Mouse (Mus musculus) lung, adult 2 months (tissue): ENCODE results near the gene AL607142.1. TPM values are rescaled to one million over a fixed set of nuclear protein-coding genes. Genes with fewer than 3 reads are reported as not detected.

Source experiments
- DNase-seq: peaks from one replicate; pipeline ENCODE4 v3.0.0; 2022
- H3K4me1 ChIP-seq: fragments of 200-500 bp; 2 replicates; pipeline ENCODE4 v1.6.1; 2011; ENCODE audit warnings: low read length; ENCODE audit not compliant: control insufficient read depth, insufficient read depth
- H3K4me3 ChIP-seq: fragments of 200-500 bp; replicated peaks from 2 replicates; pipeline ENCODE3; 2011; ENCODE audit warnings: low read depth, mild to moderate bottlenecking, control low read depth, low read length; ENCODE audit errors: extremely low read depth
- CTCF ChIP-seq: fragments of 200-500 bp; IDR thresholded peaks from 2 replicates; pipeline ENCODE4 v1.5.1; 2011; ENCODE audit warnings: mild to moderate bottlenecking, low read length, control low read depth; ENCODE audit not compliant: insufficient read depth
- POLR2A ChIP-seq: fragments of 200-500 bp; IDR thresholded peaks from 2 replicates; pipeline ENCODE4 v1.6.1; 2011; ENCODE audit warnings: low read depth, mild to moderate bottlenecking, control low read depth, low read length, borderline replicate concordance; ENCODE audit errors: extremely low read depth
- WGBS: fragments of 180-500 bp; shearing (Covaris S2); methylation state at CpG from one replicate; pipeline ENCODE4 v1.1.7; 2018; 5-methylcytosine and 5-hydroxymethylcytosine counted together
- polyA plus RNA-seq: library from polyadenylated mRNA; depleted of rRNA; stranded (reverse); fragments of >200 nt; gene quantifications from 2 replicates; pipeline ENCODE4 v1.2.3, GENCODE M21; 2012

Gene AL607142.1
- polyA plus RNA-seq, 1 experiment: not detected

DNA sequence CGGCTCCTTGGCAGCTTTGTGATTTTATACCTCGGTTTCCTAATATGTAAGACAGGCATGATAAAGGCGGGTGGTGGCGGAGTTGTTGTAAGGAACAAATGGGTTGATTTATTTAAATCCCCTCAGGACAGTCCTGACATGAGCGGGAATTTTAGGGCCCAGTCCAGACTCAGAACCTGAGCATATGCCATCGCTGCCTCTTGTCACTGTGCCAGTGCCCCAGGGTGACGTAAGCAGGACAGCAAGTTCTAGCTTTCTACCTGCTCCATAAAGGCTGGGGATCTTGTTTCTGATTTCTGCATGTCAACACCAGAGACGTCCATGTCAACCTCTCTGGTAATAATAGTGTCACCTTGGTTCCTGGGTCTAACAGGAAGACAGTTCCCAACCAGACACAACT lies 24.7 kb downstream of the AL607142.1 start:
- Histone ChIP-seq H3K4me3 (no peak overlapping the region), H3K4me1 (no peaks in the 10 kb centered on the region)
- TF ChIP-seq CTCF (no peak), POLR2A (no peak)
- DNase-seq: no peak
- 87% methylated on average over 8 of the region's 8 CpGs for WGBS

DNA sequence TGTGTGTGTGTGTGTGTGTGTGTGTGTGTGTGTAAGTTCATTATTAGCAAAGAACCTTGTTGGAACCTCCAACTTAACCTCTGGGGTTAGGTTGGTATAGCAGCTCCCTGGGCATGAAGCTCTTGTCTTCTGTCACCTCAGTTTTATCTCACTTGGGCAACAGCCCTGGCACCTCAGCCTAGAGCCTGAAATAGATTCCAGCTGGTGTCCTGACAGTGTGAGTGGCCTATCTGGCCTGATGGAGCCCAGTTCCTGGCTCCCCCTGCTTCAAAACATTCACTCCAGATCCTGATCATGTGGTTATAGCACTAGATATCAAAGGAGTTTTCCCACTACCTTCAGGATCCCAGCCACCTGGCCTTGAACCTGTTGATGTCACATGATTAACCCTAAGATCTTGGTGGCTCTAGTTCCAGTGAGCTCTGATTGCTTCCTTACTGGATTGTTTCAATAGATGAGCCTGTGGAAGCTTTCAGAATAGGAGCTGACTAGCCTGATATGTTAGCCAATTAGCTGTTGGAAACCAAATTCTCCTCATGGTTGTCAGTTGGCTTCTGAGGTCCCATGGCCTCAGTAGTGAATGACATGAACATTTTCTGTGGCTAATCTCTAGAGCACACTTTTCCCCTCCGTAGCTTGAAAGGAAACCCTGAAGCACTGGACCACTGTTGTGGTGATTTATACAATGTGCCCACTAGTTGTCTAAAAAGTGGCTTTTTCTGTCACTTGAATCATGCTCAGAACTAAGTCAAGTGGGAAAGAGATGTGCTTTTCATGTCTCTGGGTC lies 27.4 kb downstream of the AL607142.1 start:
- H3K4me3 ChIP-seq: no peak overlapping the region
- WGBS: 70% methylated on average over 1 of the region's 1 CpGs
- no peaks in the 10 kb centered on the region for H3K4me1 ChIP-seq
- no peak for DNase-seq
- TF ChIP-seq POLR2A (no peak), CTCF (no peak)

DNA sequence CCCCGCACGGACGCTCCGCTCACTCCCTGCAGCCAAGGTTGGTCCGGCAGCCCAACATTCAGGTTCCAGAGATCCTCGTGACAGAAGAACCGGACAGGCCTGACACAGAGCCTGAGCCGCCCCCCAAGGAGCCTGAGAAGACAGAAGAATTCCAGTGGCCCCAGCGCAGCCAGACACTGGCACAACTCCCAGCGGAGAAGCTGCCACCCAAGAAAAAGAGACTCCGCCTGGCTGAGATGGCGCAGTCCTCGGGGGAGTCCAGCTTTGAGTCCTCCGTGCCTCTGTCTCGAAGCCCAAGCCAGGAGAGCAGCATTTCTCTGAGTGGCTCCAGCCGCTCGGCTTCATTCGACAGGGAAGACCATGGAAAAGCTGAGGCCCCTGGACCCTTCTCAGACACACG lies 32.1 kb downstream of the AL607142.1 start:
- Histone ChIP-seq H3K4me1 (no peaks in the 10 kb centered on the region), H3K4me3 (no peak overlapping the region)
- DNase-seq: no peak
- WGBS: 87% methylated on average over 19 of the region's 19 CpGs
- TF ChIP-seq CTCF (no peak), POLR2A (no peak)

DNA sequence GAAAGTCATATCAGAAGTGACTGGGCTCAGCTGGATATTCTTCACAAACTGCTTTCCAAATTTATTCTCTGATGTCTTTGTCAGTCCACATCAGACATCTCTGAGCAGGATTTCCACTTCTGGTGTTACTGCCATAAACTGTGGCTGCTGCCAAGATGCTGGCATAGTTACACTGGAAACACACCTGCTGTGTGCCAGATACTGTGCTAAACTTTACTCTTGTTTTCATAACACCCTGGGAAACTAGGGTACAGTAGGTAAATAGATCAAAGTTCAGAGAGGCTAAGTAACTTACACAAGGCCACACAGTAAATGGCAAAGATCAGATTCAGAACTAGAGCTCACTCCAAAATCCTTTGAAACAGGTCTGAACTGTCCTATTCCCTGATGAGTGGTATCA lies 36.4 kb downstream of the AL607142.1 start:
- H3K4me1 ChIP-seq: no peaks in the 10 kb centered on the region
- no peak overlapping the region for H3K4me3 ChIP-seq
- DNase-seq: no peak
- TF ChIP-seq POLR2A (no peak), CTCF (no peak)

DNA sequence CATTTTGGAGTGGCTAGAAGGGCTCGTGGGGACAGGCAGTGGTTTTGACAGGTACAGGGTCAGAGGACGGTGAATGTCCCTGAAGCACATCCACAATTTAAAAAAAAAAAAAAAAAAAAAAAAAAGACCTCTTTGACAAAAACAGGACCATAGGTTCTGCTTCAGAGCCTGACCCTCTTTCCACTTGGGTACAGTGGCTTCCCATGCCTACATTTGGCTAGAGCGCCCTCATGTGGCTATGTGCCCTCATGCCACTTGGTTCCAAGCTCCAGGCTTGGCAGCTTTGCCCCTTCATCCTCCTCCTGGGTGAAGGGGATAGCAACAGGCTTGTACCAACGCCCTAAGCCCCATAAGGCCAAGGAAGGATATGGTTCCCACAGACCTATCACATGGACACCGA lies 39.8 kb downstream of the AL607142.1 start:
- TF ChIP-seq POLR2A (no peak), CTCF (peak; percentile 81)
- DNase-seq: peak; percentile 61
- H3K4me3 ChIP-seq: no peak overlapping the region
- H3K4me1 ChIP-seq: no peaks in the 10 kb centered on the region
- WGBS: 57% methylated on average over 5 of the region's 5 CpGs

DNA sequence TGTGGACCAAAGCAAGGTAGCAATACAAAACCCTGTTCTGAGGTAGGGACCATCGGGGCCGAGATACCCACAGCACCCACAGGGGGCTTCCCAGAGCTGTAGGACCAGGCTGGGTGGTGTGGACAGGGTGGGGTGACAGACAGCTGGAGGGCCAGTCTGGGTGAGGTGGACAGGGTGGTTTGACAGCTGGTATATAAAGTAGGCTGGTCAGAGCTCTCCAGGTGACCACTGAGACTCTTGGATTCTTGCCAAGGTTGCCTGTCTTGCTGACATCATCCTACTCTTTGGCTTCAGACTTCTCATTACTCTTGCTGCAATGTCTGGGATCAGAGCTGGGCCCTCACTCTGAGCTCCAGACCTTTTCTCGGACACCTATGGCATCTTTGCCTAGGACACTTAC lies 41.6 kb downstream of the AL607142.1 start:
- WGBS: 90% methylated on average over 3 of the region's 3 CpGs
- TF ChIP-seq CTCF: no peak
- TF ChIP-seq POLR2A: no peak
- Histone ChIP-seq H3K4me3 (no peak overlapping the region), H3K4me1 (no peaks in the 10 kb centered on the region)
- DNase-seq: no peak

DNA sequence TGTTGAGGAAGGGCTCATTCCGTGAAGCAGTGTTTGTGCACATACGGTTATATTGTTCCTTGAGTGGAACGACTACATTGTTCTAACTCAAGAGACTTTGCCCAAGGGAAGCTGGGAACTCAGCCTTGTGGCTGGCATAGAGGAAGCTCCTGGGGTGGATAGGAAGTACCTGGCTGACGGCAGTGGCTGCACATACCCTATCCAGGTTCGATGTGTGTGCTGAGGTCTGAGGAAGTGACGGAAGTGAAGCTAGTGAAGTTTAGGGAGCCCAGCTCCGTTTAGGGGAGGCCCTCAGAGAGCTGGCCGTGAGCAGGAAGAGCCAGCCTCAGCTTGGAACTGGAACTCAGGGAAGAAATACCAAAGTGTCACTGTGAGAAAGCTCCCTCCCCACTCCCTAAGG lies 43.0 kb downstream of the AL607142.1 start:
- no peaks in the 10 kb centered on the region for H3K4me1 ChIP-seq
- no peak for TF ChIP-seq CTCF
- no peak for TF ChIP-seq POLR2A
- DNase-seq: no peak
- WGBS: 52% methylated on average over 8 of the region's 8 CpGs
- H3K4me3 ChIP-seq: no peak overlapping the region

DNA sequence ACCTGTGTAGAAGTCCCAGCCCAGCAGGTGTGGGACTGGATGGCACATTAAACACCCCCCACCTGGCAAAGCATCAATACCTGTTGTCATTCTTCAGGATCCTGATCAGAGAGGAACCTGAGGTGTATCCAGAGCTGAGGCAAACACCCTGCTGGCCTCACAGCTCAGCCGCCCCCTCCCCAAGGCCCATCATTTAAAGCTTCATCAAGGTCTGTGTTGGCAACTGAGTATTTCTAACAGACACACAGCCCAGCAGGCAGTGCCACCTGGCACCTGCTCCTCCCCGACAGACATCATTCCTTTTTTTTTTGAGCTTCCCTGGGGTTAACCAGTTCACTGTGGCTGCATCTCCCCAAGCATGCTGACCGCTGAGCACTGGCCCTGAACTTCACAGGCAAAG lies 50.7 kb downstream of the AL607142.1 start:
- H3K4me1 ChIP-seq: no peaks in the 10 kb centered on the region
- H3K4me3 ChIP-seq: no peak overlapping the region
- TF ChIP-seq POLR2A: no peak
- no peak for TF ChIP-seq CTCF
- no peak for DNase-seq
- WGBS: 82% methylated on average over 3 of the region's 3 CpGs

DNA sequence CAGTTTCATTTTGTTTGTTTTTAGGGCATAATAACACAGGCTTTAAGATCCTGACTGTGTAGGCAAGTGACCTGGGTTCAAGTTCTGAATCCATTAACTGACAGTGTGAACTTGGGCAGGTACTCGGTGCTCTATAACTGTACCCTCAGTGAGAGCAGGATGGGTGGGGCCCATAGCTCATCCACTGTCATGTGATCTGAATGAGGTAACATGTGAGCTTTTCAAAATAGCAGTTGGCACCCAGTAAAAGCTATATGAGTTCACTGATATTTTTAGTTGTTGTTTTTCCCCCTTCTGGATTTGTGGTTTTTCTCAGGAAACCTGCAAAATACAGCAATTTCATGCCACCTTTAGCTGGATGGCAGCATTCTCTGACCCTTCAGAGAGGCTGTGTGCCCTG lies 51.5 kb downstream of the AL607142.1 start:
- TF ChIP-seq CTCF (no peak), POLR2A (no peak)

DNA sequence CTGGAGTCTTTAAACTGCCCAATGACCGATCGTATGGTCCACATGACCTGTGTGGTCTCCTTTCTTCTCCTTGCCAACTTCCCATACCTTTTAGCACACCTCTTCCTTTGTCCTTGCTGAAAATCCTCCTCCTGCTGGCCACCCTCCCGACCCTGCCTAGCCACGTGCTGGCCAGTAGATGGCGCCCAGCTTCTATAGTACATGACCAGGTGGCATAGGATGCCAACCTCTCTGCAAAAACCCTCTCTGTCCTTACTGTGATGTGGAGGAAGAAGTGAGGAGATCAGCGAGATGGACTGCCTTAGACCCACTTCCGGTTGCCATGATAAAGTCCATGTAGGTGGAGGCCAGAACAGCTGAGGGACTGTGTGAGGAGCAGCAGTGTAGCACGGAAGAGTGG lies 55.5 kb downstream of the AL607142.1 start:
- peak; percentile 70 for DNase-seq
- WGBS: 33% methylated on average over 8 of the region's 8 CpGs
- H3K4me1 ChIP-seq: no peaks in the 10 kb centered on the region
- TF ChIP-seq POLR2A: no peak
- peak; percentile 83 for TF ChIP-seq CTCF
- H3K4me3 ChIP-seq: no peak overlapping the region

More for the DNA sequence above, 51.5 kb downstream of the AL607142.1 start:
- WGBS: 20% methylated on average over 1 of the region's 1 CpGs
- no peak for DNase-seq
- H3K4me3 ChIP-seq: no peak overlapping the region
- no peaks in the 10 kb centered on the region for H3K4me1 ChIP-seq
